Comparison of ENCODE assay signal across 31 mouse cellular contexts in the genomic region with DNA sequence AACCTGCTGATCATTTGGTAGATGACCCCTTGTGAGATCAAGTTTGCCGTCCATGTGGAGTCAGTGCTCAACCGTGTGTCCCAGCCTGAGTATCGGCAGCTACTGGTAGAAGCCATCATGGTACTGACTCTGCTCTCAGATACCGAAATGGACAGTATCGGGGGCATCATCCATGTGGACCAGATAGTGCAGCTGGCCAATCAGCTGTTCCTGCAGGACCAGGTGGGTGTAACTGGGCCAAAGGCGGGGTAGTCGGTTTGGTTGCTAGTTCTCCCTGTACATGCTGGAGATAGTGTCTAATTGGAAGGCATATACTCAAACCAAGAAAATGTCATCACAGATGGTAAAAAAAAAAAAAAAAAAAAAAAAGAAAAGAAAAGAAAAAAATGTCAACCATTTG.
"Had no signal": no experiment of that assay in that cellular context is flagged by ENCODE, and none has a peak within 500 bp of the region (broad histone marks: within the 10 kb centered on the region; RNA-seq: fewer than 3 reads in every experiment).

No protein-coding gene starts in this region.

- H3K27me3 ChIP-seq: heart, embryonic 12.5 days; heart, embryonic 13.5 days; heart, embryonic 15.5 days; hindbrain, embryonic 15.5 days; intestine, embryonic 15.5 days had no signal

- H3K27ac ChIP-seq: heart, adult 2 months; heart, embryonic 10.5 days; heart, embryonic 13.5 days; heart, embryonic 15.5 days; hindbrain, embryonic 10.5 days; hindbrain, embryonic 12.5 days; hindbrain, embryonic 13.5 days; hindbrain, embryonic 14.5 days; hindbrain, embryonic 15.5 days; hindbrain, postnatal 0 days; intestine, embryonic 15.5 days; kidney, embryonic 15.5 days; kidney, postnatal 0 days had no signal

- H3K4me2 ChIP-seq: heart, embryonic 11.5 days; heart, embryonic 12.5 days; heart, embryonic 13.5 days; heart, embryonic 15.5 days; hindbrain, embryonic 12.5 days; hindbrain, embryonic 13.5 days; hindbrain, embryonic 14.5 days; hindbrain, embryonic 15.5 days; intestine, embryonic 15.5 days; kidney, embryonic 15.5 days had no signal

- H3K36me3 ChIP-seq: heart, embryonic 15.5 days; hindbrain, embryonic 12.5 days; hindbrain, embryonic 13.5 days; hindbrain, embryonic 15.5 days; intestine, embryonic 15.5 days had no signal

- DNase-seq: heart, adult 2 months; heart, postnatal 10 days; heart, postnatal 14 days; heart, postnatal 36 days; heart, postnatal 4 days; kidney, adult 11 months; kidney, adult 18-20 months; kidney, adult 2 months; kidney, adult 8-10 months; kidney, adult 9 months; kidney, postnatal 10 days; kidney, postnatal 14 days; kidney, postnatal 25 days; kidney, postnatal 36 days; kidney, postnatal 4 days; layer of hippocampus, adult 9-11 months; layer of hippocampus, postnatal 36 days had no signal

- H3K4me3 ChIP-seq: heart, adult 2 months; heart, embryonic 10.5 days; heart, embryonic 12.5 days; heart, embryonic 13.5 days; heart, embryonic 15.5 days; hindbrain, embryonic 10.5 days; hindbrain, embryonic 12.5 days; hindbrain, embryonic 13.5 days; hindbrain, embryonic 15.5 days; intestine, embryonic 15.5 days; kidney, embryonic 15.5 days had no signal
